Mouse (Mus musculus) lung, postnatal 0 days (tissue): ENCODE measurements around the gene Ikzf4. TPM values are rescaled to one million over a fixed set of nuclear protein-coding genes. Genes with fewer than 3 reads are reported as not detected.

ENCODE experiments used
- ATAC-seq: fragments of 200-750 bp; cut with Nextera tagmentation; 2 replicates; pipeline ENCODE4 v1.8.0; 2017; ENCODE audit warnings: moderate library complexity
- DNase-seq: peaks from one replicate; pipeline ENCODE4 v3.0.0-alpha.2; 2016; ENCODE audit warnings: low spot score
- H3K27ac ChIP-seq: fragments of 300-500 bp; sonication (generic); 2 replicates; pipeline ENCODE4 v1.5.1; 2014; ENCODE audit warnings: antibody characterized with exemption, mild to moderate bottlenecking, low read length, mixed read lengths
- H3K27me3 ChIP-seq: fragments of 300-500 bp; sonication (generic); replicated peaks from 2 replicates; pipeline ENCODE4 v1.6.1; 2014; ENCODE audit warnings: low read length, mixed read lengths; ENCODE audit not compliant: insufficient read depth
- H3K36me3 ChIP-seq: fragments of 300-500 bp; sonication (generic); 2 replicates; pipeline ENCODE4 v1.6.1; 2014; ENCODE audit warnings: low read length, mixed read lengths; ENCODE audit not compliant: insufficient read depth
- H3K4me1 ChIP-seq: fragments of 300-500 bp; sonication (generic); 2 replicates; pipeline ENCODE4 v1.6.1; 2014; ENCODE audit warnings: antibody characterized with exemption, low read depth, low read length, mixed read lengths; ENCODE audit not compliant: insufficient read depth
- H3K4me2 ChIP-seq: fragments of 300-500 bp; sonication (generic); replicated peaks from 2 replicates; pipeline ENCODE4 v1.6.1; 2014; ENCODE audit warnings: low read depth, mild to moderate bottlenecking, low read length, moderate library complexity, mixed read lengths
- H3K4me3 ChIP-seq: fragments of 300-500 bp; sonication (generic); 2 replicates; pipeline ENCODE4 v1.5.1; 2014; ENCODE audit warnings: low read depth, low read length
- H3K9ac ChIP-seq: fragments of 300-500 bp; sonication (generic); replicated peaks from 2 replicates; pipeline ENCODE4 v1.6.1; 2014; ENCODE audit warnings: low read depth, mild to moderate bottlenecking
- H3K9me3 ChIP-seq: fragments of 300-500 bp; sonication (generic); 2 replicates; pipeline ENCODE4 v1.6.1; 2016; ENCODE audit warnings: low read length, mixed read lengths
- CTCF ChIP-seq: IDR thresholded peaks from 2 replicates; pipeline ENCODE4 v1.5.1; 2016; ENCODE audit warnings: antibody characterized with exemption, mild to moderate bottlenecking
- EP300 ChIP-seq: IDR thresholded peaks from 2 replicates; pipeline ENCODE4 v1.6.1; 2016; ENCODE audit warnings: antibody characterized with exemption, mild to moderate bottlenecking, control low read depth
- WGBS: fragments of 180-500 bp; shearing (Covaris S2); extraction: QIAGEN DNeasy Blood & Tissue Kit; methylation state at CpG from one replicate; pipeline ENCODE4 v1.1.7; 2014; 5-methylcytosine and 5-hydroxymethylcytosine counted together
- polyA plus RNA-seq: library from polyadenylated mRNA; unstranded; fragments of >200 nt; fragmentation: Nextera tagmentation; extraction: Ambion mirVana; gene quantifications from 2 replicates; pipeline ENCODE4 v1.2.1, GENCODE M21; 2015

Gene Ikzf4
- polyA plus RNA-seq, 1 experiment from 2014 or later: 1.3 TPM

DNA sequence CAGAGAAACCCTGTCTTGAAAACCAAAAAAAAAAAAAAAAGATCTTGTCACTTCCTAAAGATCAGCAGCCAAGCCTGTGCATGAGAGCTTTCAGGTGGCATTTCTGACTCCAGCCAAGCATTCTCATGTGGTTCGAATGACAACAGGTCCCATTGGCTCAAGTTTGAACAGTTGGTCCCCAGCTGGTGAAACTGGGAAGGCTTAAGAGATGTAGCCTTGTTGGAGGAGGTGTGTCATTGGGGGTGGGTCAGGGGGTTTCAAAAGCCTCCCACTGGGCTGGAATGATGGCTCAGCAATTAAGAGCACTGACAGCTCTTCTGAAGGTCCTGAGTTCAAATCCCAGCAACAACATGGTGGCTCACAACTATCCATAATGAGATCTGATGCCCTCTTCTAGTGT, 44.3 kb downstream of the Ikzf4 start:
- H3K4me1 ChIP-seq: no peaks in the 10 kb centered on the region
- H3K4me2 ChIP-seq: no peak overlapping the region
- H3K27me3 ChIP-seq: no peaks in the 10 kb centered on the region
- no peak for ATAC-seq
- H3K9ac ChIP-seq: no peak overlapping the region
- H3K4me3 ChIP-seq: no peak overlapping the region
- 75% methylated on average over 1 of the region's 1 CpGs for WGBS
- H3K9me3 ChIP-seq: no peaks in the 10 kb centered on the region
- H3K36me3 ChIP-seq: no peaks in the 10 kb centered on the region
- DNase-seq: no peak
- no peak for TF ChIP-seq EP300
- no peak for TF ChIP-seq CTCF
- no peak overlapping the region for H3K27ac ChIP-seq

DNA sequence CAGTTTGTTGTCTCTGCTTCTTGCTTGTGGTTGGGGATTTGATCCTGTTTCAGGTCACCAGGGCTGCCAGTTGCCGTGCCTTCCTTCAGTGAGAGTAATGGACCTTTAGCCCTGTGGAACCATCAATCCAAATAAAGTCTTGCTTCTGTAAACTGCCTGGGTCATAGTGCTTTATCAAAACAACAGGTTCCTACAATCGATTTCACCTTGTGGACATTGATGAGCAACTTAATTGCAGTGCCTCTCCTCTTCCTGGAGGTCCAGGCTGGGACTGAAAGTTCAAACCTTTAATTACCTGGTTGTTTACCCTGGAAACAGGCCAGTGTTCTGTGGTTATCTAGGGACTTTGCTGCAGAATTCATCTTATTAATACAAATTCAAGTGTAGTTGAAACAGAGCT, 47.3 kb downstream of the Ikzf4 start:
- no peaks in the 10 kb centered on the region for H3K4me1 ChIP-seq
- TF ChIP-seq CTCF (no peak), EP300 (no peak)
- ATAC-seq: no peak
- WGBS: 45% methylated on average over 2 of the region's 2 CpGs
- no peaks in the 10 kb centered on the region for H3K9me3 ChIP-seq
- DNase-seq: no peak
- H3K36me3 ChIP-seq: no peaks in the 10 kb centered on the region
- H3K27ac ChIP-seq: no peak overlapping the region
- no peak overlapping the region for H3K9ac ChIP-seq
- H3K4me3 ChIP-seq: no peak overlapping the region
- H3K4me2 ChIP-seq: no peak overlapping the region
- no peaks in the 10 kb centered on the region for H3K27me3 ChIP-seq

DNA sequence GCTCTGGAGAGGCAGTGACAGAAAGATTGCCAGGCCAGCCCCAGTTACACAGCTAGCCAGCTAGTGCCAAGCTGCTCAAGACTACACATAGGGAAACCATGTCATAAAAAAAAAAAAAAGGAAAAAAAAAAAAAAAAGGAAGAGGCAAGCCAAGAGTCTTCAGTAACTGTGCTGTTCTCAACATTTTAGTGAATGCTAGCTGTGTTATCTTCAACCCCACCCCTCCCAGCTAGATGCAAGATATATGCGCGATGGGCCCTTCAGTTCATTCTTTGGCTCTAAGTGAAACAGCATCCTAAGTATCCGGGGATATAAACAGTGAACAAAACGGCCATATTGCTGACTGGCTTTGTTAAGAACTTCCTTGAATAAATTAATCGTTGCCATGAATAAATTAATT, 53.0 kb downstream of the Ikzf4 start:
- WGBS: 75% methylated on average over 5 of the region's 5 CpGs
- ATAC-seq: no peak
- Histone ChIP-seq H3K27ac (no peak overlapping the region), H3K4me3 (no peak overlapping the region), H3K36me3 (no peaks in the 10 kb centered on the region), H3K9me3 (no peaks in the 10 kb centered on the region), H3K4me1 (no peaks in the 10 kb centered on the region), H3K4me2 (no peak overlapping the region), H3K9ac (no peak overlapping the region), H3K27me3 (no peaks in the 10 kb centered on the region; the same call in 1 of the 2 replicates)
- no peak for TF ChIP-seq EP300
- TF ChIP-seq CTCF: no peak
- no peak for DNase-seq

DNA sequence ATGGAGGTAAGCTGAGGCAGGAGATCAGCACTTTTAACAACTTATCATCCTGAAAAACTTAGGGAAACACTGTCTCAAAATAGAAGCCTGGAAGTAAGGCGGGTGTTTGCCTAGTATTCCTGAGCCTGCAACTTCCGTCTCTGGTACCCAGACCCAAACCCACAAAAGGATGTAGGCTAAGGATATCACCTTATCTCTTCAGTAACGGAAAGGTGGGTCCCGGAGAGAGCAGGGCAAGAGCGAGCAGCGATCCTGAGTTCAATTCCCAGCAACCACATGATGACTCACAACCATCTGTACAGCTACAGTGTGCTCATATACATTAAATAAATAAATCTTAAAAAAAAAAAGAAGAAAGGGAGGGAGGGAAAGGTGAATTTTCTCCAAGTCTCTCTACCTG, 54.4 kb downstream of the Ikzf4 start:
- no peak for ATAC-seq
- no peaks in the 10 kb centered on the region for H3K9me3 ChIP-seq
- WGBS: 75% methylated on average over 6 of the region's 6 CpGs
- H3K4me2 ChIP-seq: no peak overlapping the region
- no peak for TF ChIP-seq EP300
- no peak for TF ChIP-seq CTCF
- H3K27me3 ChIP-seq: no peaks in the 10 kb centered on the region; the same call in 1 of the 2 replicates
- H3K4me3 ChIP-seq: no peak overlapping the region
- no peak for DNase-seq
- no peak overlapping the region for H3K27ac ChIP-seq
- no peak overlapping the region for H3K9ac ChIP-seq
- H3K4me1 ChIP-seq: no peaks in the 10 kb centered on the region
- H3K36me3 ChIP-seq: no peaks in the 10 kb centered on the region

DNA sequence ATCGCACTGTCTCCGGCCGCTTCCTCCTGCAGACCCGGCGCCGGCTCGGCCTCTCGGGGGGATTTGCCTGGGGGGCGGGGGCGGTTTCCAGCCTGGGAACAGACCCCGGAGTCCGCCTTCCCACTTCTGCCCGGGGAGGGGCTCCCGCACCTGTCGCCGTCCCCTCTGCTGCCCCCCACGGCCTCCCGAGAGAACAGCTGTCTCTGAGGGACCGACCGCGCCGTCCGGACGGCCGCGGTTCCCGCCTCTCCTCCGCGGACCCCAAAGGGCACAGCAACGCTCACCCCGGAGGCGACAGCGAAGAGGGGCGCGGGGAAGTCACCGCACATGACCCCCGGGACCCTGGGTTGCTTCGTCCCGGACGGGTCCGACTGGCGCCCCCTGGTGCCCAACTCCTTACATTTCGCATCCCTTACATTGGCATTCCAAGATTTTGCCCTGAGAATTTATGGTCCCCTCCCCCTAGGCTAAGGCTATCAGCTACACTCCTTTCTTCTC, 55.5 kb downstream of the Ikzf4 start:
- Histone ChIP-seq H3K4me3 (peak overlapping the region; percentile 63), H3K36me3 (no peaks in the 10 kb centered on the region), H3K27ac (peak overlapping the region; percentile 97), H3K4me2 (peak overlapping the region; percentile 98), H3K4me1 (no peaks in the 10 kb centered on the region), H3K9me3 (no peaks in the 10 kb centered on the region), H3K9ac (peak overlapping the region; percentile 51), H3K27me3 (no peaks in the 10 kb centered on the region; the same call in 1 of the 2 replicates)
- ATAC-seq: peak; percentile 20
- under 1% methylated on average over 27 of the region's 43 CpGs for WGBS
- TF ChIP-seq EP300: no peak
- peak; percentile 80 for TF ChIP-seq CTCF
- peak; percentile 85 for DNase-seq

DNA sequence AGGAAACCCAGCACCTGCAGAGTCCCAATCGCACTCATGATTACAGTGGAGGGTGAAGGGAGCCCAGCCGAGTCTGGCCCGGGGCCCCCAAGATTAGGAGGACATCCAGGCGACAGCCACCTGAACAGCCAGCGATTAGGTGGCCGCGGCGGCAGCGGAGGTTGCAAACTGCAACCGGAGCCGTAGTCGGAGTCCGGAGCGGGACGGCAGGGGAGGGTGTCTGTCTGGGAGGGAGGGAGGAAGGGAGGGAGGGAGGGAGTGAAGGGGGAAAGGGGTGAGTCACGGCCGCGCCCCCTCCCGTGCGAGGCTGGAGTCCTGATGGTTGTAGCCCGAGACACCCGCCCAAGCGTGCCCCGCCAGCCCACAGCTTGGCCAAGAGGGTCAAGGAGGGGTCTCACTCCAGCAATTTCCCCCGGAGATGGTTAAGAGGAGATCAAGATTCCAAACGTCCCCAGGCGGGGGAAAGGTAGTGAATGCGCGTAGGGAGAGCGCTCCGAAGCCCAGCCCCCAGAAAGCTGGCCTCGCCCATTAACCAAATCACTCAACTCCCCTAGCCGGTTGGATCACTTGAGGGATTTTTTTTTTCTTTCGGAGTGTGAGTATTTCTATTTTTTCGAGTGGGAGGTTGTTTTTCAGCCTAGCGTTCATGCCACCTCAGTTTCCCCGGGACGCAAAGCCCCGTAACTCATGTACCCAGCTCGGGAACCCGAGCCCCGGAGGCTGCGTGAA, 56.2 kb downstream of the Ikzf4 start, which contains the start of gene Erbb3:
Gene Erbb3 (minus strand): TSS at position 189 of the 729 bp plus-strand sequence.
- Histone ChIP-seq H3K9me3 (no peaks in the 10 kb centered on the region), H3K4me2 (peak within 1 kb of the TSS; percentile 98), H3K27ac (peak within 1 kb of the TSS; percentile 97), H3K4me3 (peak within 1 kb of the TSS; percentile 63), H3K4me1 (no peaks in the 10 kb centered on the region), H3K9ac (peak within 1 kb of the TSS; percentile 62), H3K36me3 (no peaks in the 10 kb centered on the region), H3K27me3 (no peaks in the 10 kb centered on the region; the same call in 1 of the 2 replicates)
- DNase-seq: peak; percentile 89
- TF ChIP-seq CTCF (no peak), EP300 (peak; percentile 74)
- under 1% methylated on average over 41 of the region's 43 CpGs for WGBS
- ATAC-seq: peak; percentile 84
